Mouse (Mus musculus): ENCODE measurements around the gene Prrc2c. TPM values are rescaled to one million over a fixed set of nuclear protein-coding genes. Genes with fewer than 3 reads are reported as not detected.
"Not testable (repeated sequence)": the region's sequence is repeated elsewhere in the genome, so short reads cannot be mapped to it uniquely, and the experiment has no call there.

The Prrc2c gene
- polyA plus RNA-seq, 1 experiment from 2014 or later = 134 TPM

DNA sequence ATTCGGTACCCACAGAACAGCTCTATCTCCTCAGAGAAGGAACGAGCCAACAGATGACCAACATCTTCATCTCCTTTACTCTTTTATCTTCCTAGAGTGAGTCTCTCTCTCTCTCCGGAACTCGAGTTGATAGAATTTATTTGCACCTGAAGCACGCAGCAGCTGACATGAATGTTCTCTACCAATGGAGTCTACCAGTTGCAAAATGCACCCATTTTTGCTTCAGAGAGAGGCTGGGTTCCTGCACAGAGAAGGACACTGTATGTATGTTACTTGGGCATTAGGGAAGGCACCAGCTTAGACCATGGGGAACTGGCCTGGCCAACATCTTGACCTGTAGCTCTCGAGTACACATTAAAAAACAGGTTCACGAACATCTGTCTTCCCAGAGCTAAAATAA is 82.2 kb downstream of the Prrc2c start, which contains the start of gene Myocos:
TSS of gene Myocos (minus strand) at position 101 of the 400 bp plus-strand sequence.
- Histone ChIP-seq H3K9me3 (no peaks in the 10 kb centered on the region), H3K27me3 (ENCODE audit: insufficient read depth, poor library complexity, severe bottlenecking) (no peaks in the 10 kb centered on the region), H3K27ac (no peak within 1 kb of the TSS), H3K36me3 (no peaks in the 10 kb centered on the region), H3K4me3 (no peak within 1 kb of the TSS), H3K4me1 (replicated peaks) (no peaks in the 10 kb centered on the region)
- 91% methylated on average over 7 of the region's 7 CpGs for WGBS
- no peak for DNase-seq (ENCODE audit: low spot score)

GRCm38 (mm10) chr1:162648416-162648815 is 91.9 kb downstream of the Prrc2c start:
- 0 out of 2 replicates have a peak, but pooled peaks cover 4% of the 10 kb centered on the region for H3K4me1 ChIP-seq (replicated peaks)
- WGBS = 95% methylated on average over 14 of the region's 14 CpGs

GRCm38 (mm10) chr1:162646083-162646686 is 94.2 kb downstream of the Prrc2c start:
- DNase-seq (ENCODE audit: low spot score) = no peak
- Histone ChIP-seq H3K36me3 (no peaks in the 10 kb centered on the region), H3K9me3 (no peaks in the 10 kb centered on the region), H3K4me1 (replicated peaks) (0 out of 2 replicates have a peak, but pooled peaks cover 4% of the 10 kb centered on the region), H3K4me3 (no peak overlapping the region), H3K27ac (no peak overlapping the region), H3K27me3 (ENCODE audit: insufficient read depth, poor library complexity, severe bottlenecking) (no peaks in the 10 kb centered on the region)
- WGBS = 81% methylated on average over 10 of the region's 10 CpGs

More at GRCm38 (mm10) chr1:162648416-162648815, 91.9 kb downstream of the Prrc2c start:
- no peak overlapping the region for H3K4me3 ChIP-seq
- H3K36me3 ChIP-seq = no peaks in the 10 kb centered on the region
- no peak overlapping the region for H3K27ac ChIP-seq
- H3K9me3 ChIP-seq = no peaks in the 10 kb centered on the region
- no peak for DNase-seq (ENCODE audit: low spot score)
- H3K27me3 ChIP-seq (ENCODE audit: insufficient read depth, poor library complexity, severe bottlenecking) = no peaks in the 10 kb centered on the region

DNA sequence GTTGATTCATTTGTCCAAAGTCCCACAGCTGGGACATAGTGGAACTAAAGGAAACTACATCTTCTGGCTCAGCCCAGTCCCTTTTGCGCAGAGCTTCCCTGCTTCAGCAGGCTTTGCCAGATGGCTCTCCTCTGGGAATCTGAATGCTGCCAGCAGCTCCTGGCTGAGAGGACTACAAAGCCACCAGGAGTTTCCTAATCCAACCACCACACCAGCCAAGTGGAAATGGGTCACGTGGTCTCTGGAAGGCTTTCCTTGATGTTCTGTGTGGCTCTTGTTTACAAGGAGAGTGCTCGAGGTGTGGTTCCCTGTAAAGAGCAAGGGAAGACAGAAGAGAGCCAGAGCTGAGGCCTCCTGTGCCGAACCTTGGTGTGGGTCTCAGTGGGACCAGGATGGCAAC is 96.6 kb downstream of the Prrc2c start:
- H3K36me3 ChIP-seq = no peaks in the 10 kb centered on the region
- no peak for DNase-seq (ENCODE audit: low spot score)
- no peaks in the 10 kb centered on the region for H3K9me3 ChIP-seq
- peaks cover 4% of the 10 kb centered on the region; the same call in 1 of the 2 replicates for H3K4me1 ChIP-seq (replicated peaks)
- no peaks in the 10 kb centered on the region for H3K27me3 ChIP-seq (ENCODE audit: insufficient read depth, poor library complexity, severe bottlenecking)
- WGBS = 49% methylated on average over 4 of the region's 4 CpGs
- H3K27ac ChIP-seq = no peak overlapping the region
- no peak overlapping the region for H3K4me3 ChIP-seq

- no peak for DNase-seq (ENCODE audit: low spot score)
- H3K4me3 ChIP-seq = no peak overlapping the region
Observed at GRCm38 (mm10) chr1:162642591-162642990, 97.8 kb downstream of the Prrc2c start.

GRCm38 (mm10) chr1:162639861-162640260 is 100.5 kb downstream of the Prrc2c start:
- Histone ChIP-seq H3K27me3 (ENCODE audit: insufficient read depth, poor library complexity, severe bottlenecking) (no peaks in the 10 kb centered on the region), H3K4me3 (no peak overlapping the region), H3K27ac (no peak overlapping the region), H3K4me1 (replicated peaks) (peaks cover 6% of the 10 kb centered on the region), H3K9me3 (no peaks in the 10 kb centered on the region), H3K36me3 (no peaks in the 10 kb centered on the region)
- no peak for DNase-seq (ENCODE audit: low spot score)
- 90% methylated on average over 1 of the region's 1 CpGs for WGBS

More at GRCm38 (mm10) chr1:162642591-162642990, 97.8 kb downstream of the Prrc2c start:
- Histone ChIP-seq H3K27ac (no peak overlapping the region), H3K4me1 (replicated peaks) (peaks cover 4% of the 10 kb centered on the region; the same call in 1 of the 2 replicates), H3K9me3 (no peaks in the 10 kb centered on the region), H3K27me3 (ENCODE audit: insufficient read depth, poor library complexity, severe bottlenecking) (no peaks in the 10 kb centered on the region), H3K36me3 (no peaks in the 10 kb centered on the region)
- 69% methylated on average over 3 of the region's 3 CpGs for WGBS

- 84% methylated on average over 10 of the region's 10 CpGs for WGBS
- Histone ChIP-seq H3K4me1 (replicated peaks) (peaks cover 6% of the 10 kb centered on the region), H3K9me3 (no peaks in the 10 kb centered on the region), H3K27ac (no peak within 1 kb of the TSS; the same call in 1 of the 2 replicates), H3K4me3 (no peak within 1 kb of the TSS), H3K27me3 (ENCODE audit: insufficient read depth, poor library complexity, severe bottlenecking) (no peaks in the 10 kb centered on the region), H3K36me3 (no peaks in the 10 kb centered on the region)
- no peak for DNase-seq (ENCODE audit: low spot score)
Observed at GRCm38 (mm10) chr1:162639051-162639750, 101.2 kb downstream of the Prrc2c start, which contains the start of gene Myoc. Gene Myoc, plus strand, starts transcription at chr1:162639155.

- no peaks in the 10 kb centered on the region for H3K9me3 ChIP-seq
- no peaks in the 10 kb centered on the region for H3K36me3 ChIP-seq
- no peak for DNase-seq (ENCODE audit: low spot score)
- H3K4me1 ChIP-seq (replicated peaks) = peaks cover 6% of the 10 kb centered on the region
- 90% methylated on average over 4 of the region's 4 CpGs for WGBS
- H3K27ac ChIP-seq = no peak overlapping the region
- H3K27me3 ChIP-seq (ENCODE audit: insufficient read depth, poor library complexity, severe bottlenecking) = no peaks in the 10 kb centered on the region
- no peak overlapping the region for H3K4me3 ChIP-seq
Observed at GRCm38 (mm10) chr1:162638535-162638934, 101.8 kb downstream of the Prrc2c start.

- no peak for DNase-seq (ENCODE audit: low spot score)
- no peak overlapping the region; the same call in 1 of the 2 replicates for H3K27ac ChIP-seq
Observed at GRCm38 (mm10) chr1:162636516-162636915, 103.8 kb downstream of the Prrc2c start.

DNA sequence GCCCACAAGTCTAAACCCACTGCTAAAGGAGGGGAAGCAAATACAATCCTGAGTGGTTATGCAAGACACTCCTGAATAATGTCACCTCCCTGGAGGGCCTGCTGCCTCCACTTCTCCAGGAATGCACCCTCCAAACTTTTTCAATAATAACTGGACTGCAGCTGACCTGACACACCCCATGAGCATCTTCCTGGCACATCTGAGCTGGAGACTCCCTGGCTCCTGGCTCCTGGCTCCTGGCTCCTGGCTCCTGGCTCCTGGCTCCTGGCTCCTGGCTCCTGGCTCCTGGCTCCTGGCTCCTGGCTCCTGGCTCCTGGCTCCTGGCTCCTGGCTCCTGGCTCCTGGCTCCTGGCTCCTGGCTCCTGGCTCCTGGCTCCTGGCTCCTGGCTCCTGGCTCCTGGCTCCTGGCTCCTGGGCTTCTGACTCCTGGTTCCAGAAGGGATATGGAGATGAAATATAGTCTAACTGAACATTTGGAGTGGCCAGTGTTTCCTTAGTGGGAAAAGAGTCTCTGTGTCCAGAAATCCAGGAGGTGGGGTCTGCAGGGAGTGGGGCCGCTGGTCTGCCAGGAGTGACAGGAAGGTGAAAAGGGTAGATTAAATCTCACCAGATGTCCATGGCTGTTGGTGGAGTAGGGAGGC is 104.9 kb downstream of the Prrc2c start:
- 61% methylated on average over 1 of the region's 1 CpGs for WGBS
- H3K4me1 ChIP-seq (replicated peaks); H3K4me3 ChIP-seq; DNase-seq (ENCODE audit: low spot score); H3K36me3 ChIP-seq; H3K27ac ChIP-seq; H3K27me3 ChIP-seq (ENCODE audit: insufficient read depth, poor library complexity, severe bottlenecking); H3K9me3 ChIP-seq: not testable (repeated sequence)

More at GRCm38 (mm10) chr1:162636516-162636915, 103.8 kb downstream of the Prrc2c start:
- Histone ChIP-seq H3K27me3 (ENCODE audit: insufficient read depth, poor library complexity, severe bottlenecking) (no peaks in the 10 kb centered on the region), H3K4me1 (replicated peaks) (peaks cover 6% of the 10 kb centered on the region), H3K9me3 (no peaks in the 10 kb centered on the region), H3K4me3 (no peak overlapping the region), H3K36me3 (no peaks in the 10 kb centered on the region)
- 72% methylated on average over 3 of the region's 3 CpGs for WGBS

DNA sequence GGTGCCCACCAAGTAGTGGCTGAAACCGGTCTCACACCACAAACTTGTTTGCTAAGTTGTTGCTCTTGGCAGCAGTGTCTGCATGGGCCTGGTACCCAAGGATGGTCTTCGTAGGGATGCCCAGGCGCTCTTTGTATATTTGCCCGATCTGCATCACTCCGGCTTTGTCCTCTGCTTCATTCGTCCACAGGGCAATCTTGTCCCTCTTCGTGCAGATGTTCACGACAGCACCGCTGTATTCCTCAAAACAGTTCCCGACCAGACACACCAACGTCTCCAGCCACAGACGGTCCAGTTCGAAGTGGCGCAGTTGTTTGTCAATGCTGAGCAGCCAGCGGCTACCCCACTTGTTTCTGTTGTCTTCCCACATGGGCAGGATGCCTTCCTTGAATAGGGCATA is 112.0 kb downstream of the Prrc2c start:
- DNase-seq (ENCODE audit: low spot score); H3K4me3 ChIP-seq; H3K4me1 ChIP-seq (replicated peaks); H3K9me3 ChIP-seq; H3K27me3 ChIP-seq (ENCODE audit: insufficient read depth, poor library complexity, severe bottlenecking); H3K27ac ChIP-seq; H3K36me3 ChIP-seq: not testable (repeated sequence)
- 94% methylated on average over 15 of the region's 15 CpGs for WGBS

GRCm38 (mm10) chr1:162627821-162628220 is 112.5 kb downstream of the Prrc2c start:
- H3K9me3 ChIP-seq; H3K27ac ChIP-seq; DNase-seq (ENCODE audit: low spot score); H3K4me1 ChIP-seq (replicated peaks); H3K4me3 ChIP-seq; H3K27me3 ChIP-seq (ENCODE audit: insufficient read depth, poor library complexity, severe bottlenecking); H3K36me3 ChIP-seq: not testable (repeated sequence)
- 91% methylated on average over 4 of the region's 4 CpGs for WGBS

DNA sequence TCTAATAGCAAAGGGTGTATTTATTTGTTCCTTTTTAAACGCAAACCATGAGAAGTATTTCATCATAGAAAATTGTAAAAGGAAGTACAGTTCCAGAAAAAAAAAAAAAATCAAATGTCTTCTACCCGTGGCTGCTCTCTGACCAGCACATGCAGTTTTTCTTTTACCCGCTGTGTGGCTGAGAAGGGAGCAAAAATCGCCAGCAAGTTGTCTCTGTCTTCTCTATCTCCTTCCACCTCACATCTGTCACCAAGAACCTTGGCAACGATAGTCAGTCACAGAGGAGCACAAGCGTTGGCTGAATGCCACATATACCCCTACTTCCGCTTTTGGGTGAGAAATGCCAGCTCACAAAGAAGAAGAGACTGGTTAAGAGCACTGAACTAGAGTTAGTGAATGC is 115.1 kb downstream of the Prrc2c start:
- H3K27ac ChIP-seq = no peak overlapping the region
- DNase-seq (ENCODE audit: low spot score) = no peak
- no peak overlapping the region for H3K4me3 ChIP-seq
- peaks cover 7% of the 10 kb centered on the region for H3K4me1 ChIP-seq (replicated peaks)
- no peaks in the 10 kb centered on the region for H3K27me3 ChIP-seq (ENCODE audit: insufficient read depth, poor library complexity, severe bottlenecking)
- no peaks in the 10 kb centered on the region for H3K9me3 ChIP-seq
- WGBS = 71% methylated on average over 7 of the region's 7 CpGs
- no peaks in the 10 kb centered on the region for H3K36me3 ChIP-seq

All from hindbrain, embryonic 10.5 days (tissue).